Mouse (Mus musculus) CH12.LX (cell line): ENCODE measurements around the gene Clasrp. TPM values are rescaled to one million over a fixed set of nuclear protein-coding genes. Genes with fewer than 3 reads are reported as not detected.

Source experiments
- DNase-seq: peaks from one replicate; pipeline ENCODE4 v3.0.0-alpha.2; 2013; ENCODE audit errors: extremely low read depth
- H3K27ac ChIP-seq: 2 replicates; pipeline ENCODE4 v1.5.1; 2012; ENCODE audit warnings: low read depth, mild to moderate bottlenecking, control low read depth, moderate library complexity; ENCODE audit not compliant: insufficient read depth
- H3K27me3 ChIP-seq: replicated peaks from 2 replicates; pipeline ENCODE3; 2012; ENCODE audit warnings: inconsistent platforms
- H3K36me3 ChIP-seq, 2 experiments: replicated peaks in 1 of 2; 2 replicates each; pipeline versions ENCODE3 to v1.6.1; 2012; ENCODE audit warnings: inconsistent platforms in 1 of 2, low read length in 1 of 2, mild to moderate bottlenecking in 1 of 2, mixed read lengths in 1 of 2, moderate library complexity in 1 of 2; ENCODE audit not compliant: control insufficient read depth in 1 of 2, insufficient read depth in 1 of 2
- H3K4me1 ChIP-seq, 2 experiments: 2 replicates each; pipeline ENCODE4 v1.6.1; 2012; ENCODE audit warnings: inconsistent platforms in 1 of 2, moderate library complexity in 1 of 2; ENCODE audit not compliant: insufficient read depth in 2 of 2, control insufficient read depth in 1 of 2
- H3K4me2 ChIP-seq: 2 replicates; pipeline ENCODE4 v1.6.1; 2012; ENCODE audit warnings: low read depth, mild to moderate bottlenecking, control low read depth; ENCODE audit not compliant: poor library complexity, insufficient read depth, severe bottlenecking
- H3K4me3 ChIP-seq, 3 experiments: fragments of 150-350 bp in 1 of 3; sonication (generic) in 1 of 3; replicated peaks in 1 of 3; 2 replicates each; pipeline versions ENCODE3 to v1.5.1; 2011 to 2012; ENCODE audit warnings: low read depth in 2 of 3, low read length in 2 of 3, mild to moderate bottlenecking in 2 of 3, moderate library complexity in 2 of 3, control low read depth in 1 of 3, improper control_type of control experiment in 1 of 3, inconsistent platforms in 1 of 3, mixed read lengths in 1 of 3; ENCODE audit not compliant: poor library complexity in 1 of 3
- H3K79me2 ChIP-seq: replicated peaks from 2 replicates; pipeline ENCODE4 v1.6.1; 2012; ENCODE audit warnings: mild to moderate bottlenecking, moderate library complexity; ENCODE audit not compliant: control insufficient read depth, poor library complexity, insufficient read depth, severe bottlenecking; ENCODE audit errors: extremely low read depth
- H3K9ac ChIP-seq: 2 replicates; pipeline ENCODE4 v1.6.1; 2012; ENCODE audit warnings: low read depth, mild to moderate bottlenecking, control low read depth, moderate library complexity; ENCODE audit not compliant: insufficient read depth
- H3K9me3 ChIP-seq: replicated peaks from 2 replicates; pipeline ENCODE3; 2012; ENCODE audit warnings: low read length, inconsistent platforms, mixed read lengths
- CHD1 ChIP-seq: IDR thresholded peaks from 2 replicates; pipeline ENCODE4 v1.6.1; 2012; ENCODE audit warnings: low read depth, low read length, improper control_type of control experiment, inconsistent platforms
- CHD2 ChIP-seq: IDR thresholded peaks from 2 replicates; pipeline ENCODE4 v1.6.1; 2011; ENCODE audit warnings: low read length, improper control_type of control experiment
- CTCF ChIP-seq, 2 experiments: IDR thresholded peaks in 1 of 2; conservative IDR thresholded peaks in 1 of 2; 2 replicates each; pipeline ENCODE4 v1.5.1; 2011 to 2012; ENCODE audit warnings: low read depth in 2 of 2, low read length in 2 of 2, improper control_type of control experiment in 1 of 2, inconsistent platforms in 1 of 2, mild to moderate bottlenecking in 1 of 2, moderate library complexity in 1 of 2
- E2F4 ChIP-seq: IDR thresholded peaks from 2 replicates; pipeline ENCODE4 v1.6.1; 2011; ENCODE audit warnings: low read depth, low read length, improper control_type of control experiment; ENCODE audit not compliant: insufficient replicate concordance
- GABPA ChIP-seq: IDR thresholded peaks from 2 replicates; pipeline ENCODE4 v1.6.1; 2012; ENCODE audit warnings: low read depth, low read length, improper control_type of control experiment, inconsistent platforms; ENCODE audit not compliant: insufficient replicate concordance
- IRF4 ChIP-seq: IDR thresholded peaks from 2 replicates; pipeline ENCODE4 v1.6.1; 2014; ENCODE audit warnings: low read depth, mild to moderate bottlenecking, inconsistent platforms, low read length, improper control_type of control experiment
- JUND ChIP-seq: conservative IDR thresholded peaks from 2 replicates; pipeline ENCODE4 v1.6.1; 2011; ENCODE audit warnings: low read depth, low read length, improper control_type of control experiment
- KAT2A ChIP-seq: IDR thresholded peaks from 2 replicates; pipeline ENCODE4 v1.6.1; 2012; ENCODE audit warnings: low read length, improper control_type of control experiment, inconsistent platforms; ENCODE audit not compliant: insufficient replicate concordance
- MAFK ChIP-seq: IDR thresholded peaks from 2 replicates; pipeline ENCODE4 v1.6.1; 2011; ENCODE audit warnings: low read length, improper control_type of control experiment; ENCODE audit not compliant: insufficient replicate concordance
- MAX ChIP-seq: IDR thresholded peaks from 2 replicates; pipeline ENCODE4 v1.6.1; 2011; ENCODE audit warnings: low read length, improper control_type of control experiment
- MAZ ChIP-seq: IDR thresholded peaks from 2 replicates; pipeline ENCODE4 v1.6.1; 2012; ENCODE audit warnings: low read depth, mild to moderate bottlenecking, inconsistent platforms, low read length, improper control_type of control experiment, moderate library complexity
- MEF2A ChIP-seq: IDR thresholded peaks from 2 replicates; pipeline ENCODE4 v1.6.1; 2014; ENCODE audit warnings: low read depth, mild to moderate bottlenecking, inconsistent platforms, low read length, improper control_type of control experiment, borderline replicate concordance
- MXI1 ChIP-seq: IDR thresholded peaks from 2 replicates; pipeline ENCODE4 v1.6.1; 2011; ENCODE audit warnings: mild to moderate bottlenecking, low read depth, low read length, improper control_type of control experiment
- NRF1 ChIP-seq: IDR thresholded peaks from 2 replicates; pipeline ENCODE4 v1.6.1; 2014; ENCODE audit warnings: low read depth, mild to moderate bottlenecking, inconsistent platforms, low read length, improper control_type of control experiment, moderate library complexity
- POLR2AphosphoS2 ChIP-seq: IDR thresholded peaks from 2 replicates; pipeline ENCODE4 v1.6.1; 2011; ENCODE audit warnings: low read depth, low read length, improper control_type of control experiment
- RAD21 ChIP-seq: IDR thresholded peaks from 2 replicates; pipeline ENCODE4 v1.6.1; 2011; ENCODE audit warnings: low read depth, mild to moderate bottlenecking, low read length, improper control_type of control experiment, moderate library complexity
- RCOR1 ChIP-seq: conservative IDR thresholded peaks from 2 replicates; pipeline ENCODE4 v1.6.1; 2012; ENCODE audit warnings: low read depth, mild to moderate bottlenecking, inconsistent platforms, low read length, improper control_type of control experiment
- USF2 ChIP-seq: conservative IDR thresholded peaks from 2 replicates; pipeline ENCODE4 v1.6.1; 2011; ENCODE audit warnings: low read depth, low read length, improper control_type of control experiment
- dilution Hi-C: fragments of 300-500 bp; cut with MboI; formaldehyde crosslinking; loops from 2 replicates; pipeline ENCODE4 v1.14.3; 2020; ENCODE audit warnings: low sequenced_read_pairs; ENCODE audit not compliant: extremely low pct_unique_long_range_greater_than_20kb, extremely low pct_ligation_motif_present
- in situ Hi-C: fragments of 300-500 bp; cut with MboI; formaldehyde crosslinking; loops from 3 replicates; pipeline ENCODE4 v1.14.3; 2019; ENCODE audit warnings: low sequenced_read_pairs, low pct_ligation_motif_present, low pct_unique_long_range_greater_than_20kb, mixed read lengths
- polyA plus RNA-seq: library from polyadenylated mRNA; unstranded; fragments of >175 nt; gene quantifications from 2 replicates; pipeline ENCODE4 v1.2.1, GENCODE M21; 2012; ENCODE audit warnings: low read depth; ENCODE audit not compliant: insufficient read length
- total RNA-seq, 2 experiments: library from RNA; depleted of rRNA; stranded (reverse); fragments of 300-350 nt in 1 of 2; fragments of >200 nt in 1 of 2; gene quantifications; 2 replicates each; pipeline ENCODE4 v1.2.3; 2012 to 2014

The Clasrp gene
- total and polyA plus RNA-seq, 3 experiments: 14.5 to 59.4 (median 45.4) TPM

DNA sequence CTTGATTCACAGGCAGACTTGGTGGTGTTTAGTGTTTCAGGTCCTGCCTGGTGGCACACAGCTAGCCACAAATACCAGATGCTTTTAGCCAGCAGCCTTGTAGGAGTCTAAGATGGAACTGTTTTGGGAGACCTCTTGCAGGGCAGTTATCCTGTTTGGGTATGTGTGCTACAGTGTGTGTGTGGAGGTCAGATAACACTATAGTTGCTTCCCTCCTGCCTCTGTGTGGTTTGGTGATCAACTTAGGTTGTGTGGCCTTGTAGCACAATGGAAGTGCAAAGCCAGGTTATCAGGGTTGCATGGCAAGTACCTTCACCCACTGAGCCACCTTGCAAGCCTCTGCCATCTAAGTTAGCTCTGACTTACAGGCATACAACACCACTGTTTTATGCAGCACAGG is 28.4 kb upstream of the Clasrp start:
- DNase-seq: no peak
- H3K4me3 ChIP-seq: no peak overlapping the region
- no peaks in the 10 kb centered on the region for H3K9me3 ChIP-seq
- H3K4me1 ChIP-seq: peaks cover 18 to 48% of the 10 kb centered on the region in 2 experiments
- H3K9ac ChIP-seq: no peak overlapping the region
- H3K27me3 ChIP-seq: no peaks in the 10 kb centered on the region
- H3K36me3 ChIP-seq: peaks cover 58 to 66% of the 10 kb centered on the region in 2 experiments
- H3K79me2 ChIP-seq: peaks cover 2% of the 10 kb centered on the region; the same call in 1 of the 2 replicates
- TF ChIP-seq CHD2 (no peak), KAT2A (no peak), E2F4 (no peak), RAD21 (no peak), MAFK (no peak), MAX (no peak), POLR2AphosphoS2 (no peak), CHD1 (no peak), USF2 (no peak), NRF1 (no peak), RCOR1 (no peak), GABPA (no peak), JUND (no peak), IRF4 (no peak), CTCF (conservative IDR thresholded peaks at IDR 0.05 in 1 of 2, IDR thresholded peaks at IDR 0.05 in 1 of 2; ENCODE audit: low read depth in 2 of 2, low read length in 2 of 2) (no peak), MAZ (no peak), MEF2A (no peak)
- TF ChIP-seq, all 38 proteins: peak for 0
- in situ Hi-C loops (no loop called here), dilution Hi-C loops (no loop called here)
- H3K4me2 ChIP-seq: no peak overlapping the region
- H3K27ac ChIP-seq: no peak overlapping the region

DNA sequence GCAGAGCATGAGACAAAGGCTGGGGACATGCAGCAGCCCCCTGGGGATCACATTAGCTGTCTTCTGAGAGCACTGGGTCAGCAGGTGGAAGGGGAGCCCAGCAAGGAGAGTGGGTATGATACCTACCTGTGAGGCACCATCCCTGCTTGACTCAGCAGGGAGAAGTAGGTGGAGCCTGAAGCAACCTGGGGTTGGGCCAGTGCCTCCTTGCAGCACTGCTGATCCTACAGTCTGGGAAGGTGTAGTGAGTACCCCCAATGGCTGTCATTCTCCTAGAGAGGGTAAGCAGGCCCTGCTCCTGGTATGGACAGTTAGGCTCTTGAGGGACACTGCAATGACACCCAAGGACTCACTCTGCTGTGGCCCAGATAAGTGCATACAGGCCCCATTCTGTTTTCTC is 28.0 kb upstream of the Clasrp start:
- no peak overlapping the region for H3K4me2 ChIP-seq
- no peak for DNase-seq
- TF ChIP-seq POLR2AphosphoS2: 0 out of 2 replicates have a peak, but pooled peaks have one; percentile 56
- no peak for TF ChIP-seq MXI1
- TF ChIP-seq, all 38 proteins: peak for 1
- H3K4me1 ChIP-seq: peaks cover 19 to 51% of the 10 kb centered on the region in 2 experiments
- H3K36me3 ChIP-seq: peaks cover 53 to 65% of the 10 kb centered on the region in 2 experiments
- H3K4me3 ChIP-seq: no peak overlapping the region
- H3K9me3 ChIP-seq: no peaks in the 10 kb centered on the region
- dilution Hi-C loops: no loop called here
- in situ Hi-C loops: no loop called here
- no peak overlapping the region for H3K9ac ChIP-seq
- no peaks in the 10 kb centered on the region for H3K27me3 ChIP-seq
- no peak overlapping the region for H3K27ac ChIP-seq
- peaks cover 5% of the 10 kb centered on the region; the same call in 1 of the 2 replicates for H3K79me2 ChIP-seq
